Mouse (Mus musculus) heart, adult 18-20 months (tissue): ENCODE results near the gene Zdhhc1. TPM values are rescaled to one million over a fixed set of nuclear protein-coding genes. Genes with fewer than 3 reads are reported as not detected.

Experiments used
- total RNA-seq, 2 experiments: library from RNA; stranded (reverse); gene quantifications; 2 replicates each; pipeline ENCODE4 v1.2.3; 2021

The Zdhhc1 gene
- total RNA-seq, 2 experiments from 2014 or later: 12.5 to 14.2 TPM

Other genes with a start within 250 kb of the Zdhhc1 start
- gene B3gnt9, start 241.7 kb downstream of the Zdhhc1 start, total RNA-seq: 1 to 10 TPM; 3.3 TPM
- gene Tradd, start 232.3 kb downstream of the Zdhhc1 start, total RNA-seq: 1 to 10 TPM; 4.9 to 5.8 TPM
- 1 to 10 TPM; 2.9 to 3.0 TPM for gene Fbxl8, start 232.3 kb downstream of the Zdhhc1 start, total RNA-seq
- gene Hsf4, start 227.1 kb downstream of the Zdhhc1 start, total RNA-seq: 1 to 10 TPM; 4.6 to 4.7 TPM
- 10 to 100 TPM; 22.1 to 25.7 TPM for gene Nol3, start 220.8 kb downstream of the Zdhhc1 start, total RNA-seq
- gene 4931428F04Rik, start 207.0 kb downstream of the Zdhhc1 start, total RNA-seq: 1 to 10 TPM; 1.1 to 1.6 TPM
- 1 to 10 TPM; 2.9 to 3.0 TPM for gene Exoc3l, start 200.8 kb downstream of the Zdhhc1 start, total RNA-seq
- gene E2f4, start 199.2 kb downstream of the Zdhhc1 start, total RNA-seq: 10 to 100 TPM; 21.6 TPM
- gene Elmo3, start 191.3 kb downstream of the Zdhhc1 start, total RNA-seq: 1 to 10 TPM in 1 of 2 experiments, under 1 TPM in 1; 0.60 to 1.6 TPM
- gene Lrrc29, start 170.6 kb downstream of the Zdhhc1 start, total RNA-seq: under 1 TPM; 0.59 to 0.60 TPM
- 10 to 100 TPM; 24.3 to 26.6 TPM for gene Tmem208, start 170.5 kb downstream of the Zdhhc1 start, total RNA-seq
- gene Fhod1, start 148.9 kb downstream of the Zdhhc1 start, total RNA-seq: 1 to 10 TPM; 4.5 to 5.2 TPM
- gene Slc9a5, start 148.1 kb downstream of the Zdhhc1 start, total RNA-seq: under 1 TPM; 0.37 to 0.39 TPM
- not detected for gene Plekhg4, start 123.6 kb downstream of the Zdhhc1 start, total RNA-seq
- not detected for gene Kctd19, start 83.4 kb downstream of the Zdhhc1 start, total RNA-seq
- under 1 TPM; 0.27 to 0.64 TPM for gene Lrrc36, start 83.3 kb downstream of the Zdhhc1 start, total RNA-seq
- 10 to 100 TPM; 38.0 to 41.4 TPM for gene Tppp3, start 25.4 kb downstream of the Zdhhc1 start, total RNA-seq
- under 1 TPM; 0.21 to 0.22 TPM for gene Hsd11b2, start 21.9 kb upstream of the Zdhhc1 start, total RNA-seq
- gene Atp6v0d1, start 69.1 kb upstream of the Zdhhc1 start, total RNA-seq: 10 to 100 TPM; 50.4 to 53.2 TPM
- gene Ripor1, start 108.4 kb upstream of the Zdhhc1 start, total RNA-seq: 10 to 100 TPM; 40.1 to 42.6 TPM
- gene Ctcf, start 139.7 kb upstream of the Zdhhc1 start, total RNA-seq: 10 to 100 TPM; 39.9 to 40.9 TPM
- gene Agrp, start 140.5 kb upstream of the Zdhhc1 start, total RNA-seq: not detected
- 1 to 10 TPM in 1 of 2 experiments, under 1 TPM in 1; 0.12 to 1.1 TPM for gene Carmil2, start 189.4 kb upstream of the Zdhhc1 start, total RNA-seq
- gene Acd, start 204.2 kb upstream of the Zdhhc1 start, total RNA-seq: 10 to 100 TPM; 11.0 to 12.6 TPM
- 1 to 10 TPM; 7.3 to 7.8 TPM for gene Pard6a, start 204.2 kb upstream of the Zdhhc1 start, total RNA-seq
- gene 4933405L10Rik, start 210.8 kb upstream of the Zdhhc1 start, total RNA-seq: not detected
- 1 to 10 TPM; 1.3 TPM for gene Enkd1, start 211.3 kb upstream of the Zdhhc1 start, total RNA-seq